Mouse (Mus musculus) gastrocnemius, postnatal 36 days (tissue): ENCODE data around the gene Spns3. TPM values are rescaled to one million over a fixed set of nuclear protein-coding genes. Genes with fewer than 3 reads are reported as not detected.

ENCODE experiments used
- DNase-seq, 2 experiments: peaks; one replicate each; pipeline ENCODE4 v3.0.0; 2022
- intact Hi-C: fragments of 180-260 bp; cut with DNase I; formaldehyde crosslinking; loops from one replicate; pipeline ENCODE4 v1.15.1; 2025
- total RNA-seq, 2 experiments: library from RNA; stranded (reverse); gene quantifications; 2 replicates each; pipeline ENCODE4 v1.2.3; 2021

Gene Spns3
- total RNA-seq, 2 experiments from 2014 or later = 0.10 to 0.12 TPM

DNA sequence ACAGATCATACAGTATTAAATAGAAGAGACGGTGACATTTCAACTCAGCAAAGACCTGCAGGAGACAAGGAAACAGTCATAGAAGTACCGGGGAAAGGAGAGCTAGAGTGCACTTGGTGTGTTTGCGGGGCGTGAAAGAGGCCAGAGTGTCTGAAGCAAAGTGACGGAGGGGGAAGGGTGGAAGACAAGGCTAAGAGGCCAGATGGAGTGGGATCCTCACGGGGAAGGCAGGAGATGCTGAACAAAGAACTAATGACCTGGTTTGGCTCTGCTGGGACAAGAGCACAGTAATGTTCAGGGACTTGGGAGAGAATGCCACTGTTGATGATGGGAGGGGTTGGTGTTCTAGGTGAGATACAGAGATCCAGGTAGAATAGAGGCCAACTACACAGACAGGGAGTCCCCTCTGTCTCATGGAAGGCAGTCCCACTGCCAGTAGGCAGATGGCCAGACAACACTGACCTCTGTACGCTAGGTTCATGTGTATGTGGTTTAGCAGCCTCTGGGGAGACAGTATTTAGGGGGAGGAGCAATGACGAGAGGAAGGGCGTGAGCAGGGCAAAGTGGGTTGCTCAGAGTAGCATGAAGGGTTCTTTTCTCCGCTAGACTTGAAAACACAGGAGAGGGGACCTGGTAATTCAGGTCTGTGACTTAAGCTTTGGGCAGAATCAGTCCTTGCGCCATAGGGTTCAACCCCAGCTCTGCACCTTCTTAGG, 84.2 kb downstream of the Spns3 start:
- intact Hi-C loops = no loop called here
- no peak for DNase-seq

- intact Hi-C loops = no loop called here
- no peak for DNase-seq
Measured at GRCm38 (mm10) chr11:72464821-72465220, 85.5 kb downstream of the Spns3 start.

DNA sequence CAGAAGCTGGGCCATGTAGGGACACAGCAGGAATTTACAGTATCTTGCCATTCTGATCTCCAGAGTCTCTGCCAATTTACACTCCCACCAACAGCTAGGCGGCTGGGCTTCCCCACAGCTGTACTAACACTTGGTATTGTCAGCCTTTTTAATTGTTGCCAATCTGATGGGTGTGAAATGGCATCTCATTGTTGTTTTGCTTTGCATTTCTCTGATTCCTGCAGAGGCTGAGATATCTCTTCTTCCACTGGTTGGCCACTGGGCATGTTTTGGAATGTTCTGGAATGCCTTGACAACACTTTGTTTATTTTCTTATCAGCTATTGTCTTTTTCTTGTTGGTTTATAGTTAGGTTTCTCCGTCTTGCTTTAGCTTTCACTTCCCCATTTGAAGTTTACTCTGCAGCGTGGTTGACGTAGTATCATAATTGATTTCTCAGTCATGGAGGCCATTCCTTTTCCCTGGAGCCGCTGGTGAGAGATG, 88.8 kb downstream of the Spns3 start:
- intact Hi-C loops = no loop called here
- DNase-seq = no peak

DNA sequence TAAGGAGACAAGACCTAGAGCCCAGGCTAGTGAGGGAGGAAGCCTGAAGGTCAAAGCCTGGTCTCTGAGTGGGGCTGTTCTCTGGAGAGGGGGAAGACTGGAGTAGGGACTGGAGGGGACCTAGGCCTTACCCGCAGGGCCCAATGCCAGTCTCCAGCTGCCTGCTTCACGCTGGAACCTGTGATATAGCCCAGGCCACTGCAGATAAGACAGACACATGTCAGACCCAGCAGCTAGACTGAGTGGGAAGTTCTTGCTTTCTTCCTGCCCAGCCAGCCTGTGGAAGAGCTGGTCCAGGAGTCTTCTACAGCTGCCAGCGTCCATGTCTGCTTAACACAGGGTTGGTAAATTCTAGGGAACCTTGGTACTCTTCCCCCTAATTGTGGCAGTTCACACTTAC, 91.8 kb downstream of the Spns3 start:
- intact Hi-C loops = no loop called here
- no peak for DNase-seq

DNA sequence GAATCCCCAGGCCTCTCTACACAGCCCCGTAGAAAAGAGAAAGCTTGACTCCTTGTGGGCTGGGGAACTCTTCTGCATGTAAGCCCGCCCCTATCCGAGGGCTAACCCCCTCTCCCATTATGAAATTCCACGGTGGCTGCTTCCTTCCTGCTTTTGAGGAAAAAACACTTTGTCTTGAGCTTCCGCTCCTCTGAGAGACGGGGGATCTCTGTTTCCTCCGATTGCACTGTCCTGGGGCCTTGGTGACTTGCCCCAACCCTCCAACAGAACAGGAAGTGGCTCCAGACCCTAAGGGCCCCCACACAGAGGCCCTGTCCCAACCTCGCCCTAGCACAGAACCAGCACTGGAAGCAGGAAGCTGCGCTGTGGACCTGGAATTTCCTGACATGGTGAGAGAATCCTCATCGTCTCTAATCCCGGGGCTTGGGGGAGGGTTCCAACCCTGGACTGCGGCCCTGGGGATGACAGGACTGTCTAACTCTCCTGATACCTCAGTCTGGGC, 92.3 kb downstream of the Spns3 start:
- intact Hi-C loops = no loop called here
- DNase-seq = no peak

- intact Hi-C loops = no loop called here
- DNase-seq = no peak
Measured at GRCm38 (mm10) chr11:72455694-72456093, 94.6 kb downstream of the Spns3 start.

- intact Hi-C loops = no loop called here
- no peak for DNase-seq
Measured at GRCm38 (mm10) chr11:72453105-72453953, 97.0 kb downstream of the Spns3 start.

DNA sequence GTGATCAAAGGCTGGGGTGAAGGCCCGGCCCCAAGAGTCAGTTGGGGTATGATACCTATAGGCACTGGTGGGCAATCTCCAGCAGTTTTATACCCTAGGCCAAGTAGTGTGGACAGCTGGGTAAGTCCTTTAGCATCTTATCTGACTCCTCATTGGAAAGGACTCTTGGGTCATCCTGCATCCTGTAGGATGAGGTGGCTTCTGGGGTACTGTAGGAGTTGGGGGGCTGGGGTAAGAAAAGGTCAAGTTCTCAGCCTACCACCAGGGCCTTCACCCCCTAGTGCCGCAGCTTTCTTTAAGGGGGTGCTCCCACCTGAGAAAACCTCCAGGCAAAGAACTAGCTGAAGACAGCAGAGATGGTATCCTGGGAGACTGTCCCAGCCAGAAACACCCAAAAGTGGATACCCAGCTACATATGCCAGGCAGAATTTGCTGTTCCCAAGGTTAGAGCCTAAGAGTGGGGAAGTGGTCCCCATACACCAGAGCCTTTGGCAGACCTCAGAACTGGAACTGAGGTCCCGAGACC, 98.1 kb downstream of the Spns3 start:
- no peak for DNase-seq
- intact Hi-C loops = no loop called here

DNA sequence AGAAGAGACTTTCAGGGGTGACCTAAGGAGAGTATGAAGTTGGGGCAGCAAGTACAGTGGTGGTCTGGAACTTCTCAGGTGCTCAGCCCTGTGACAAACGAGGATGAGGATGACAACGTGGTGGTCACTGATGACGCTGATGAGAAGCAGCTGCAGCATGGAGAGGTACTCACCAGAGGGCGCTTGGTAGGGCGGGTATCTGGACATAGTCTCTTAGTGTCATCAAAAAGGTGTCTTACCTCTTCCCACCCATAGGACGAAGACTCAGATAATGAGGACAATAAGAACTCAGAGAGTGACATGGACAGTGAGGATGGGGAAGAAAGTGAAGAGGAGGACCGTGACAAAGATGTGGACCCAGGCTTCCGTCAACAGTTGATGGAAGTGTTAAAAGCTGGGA, 102.8 kb downstream of the Spns3 start:
- DNase-seq = no peak
- intact Hi-C loops = no loop called here

DNA sequence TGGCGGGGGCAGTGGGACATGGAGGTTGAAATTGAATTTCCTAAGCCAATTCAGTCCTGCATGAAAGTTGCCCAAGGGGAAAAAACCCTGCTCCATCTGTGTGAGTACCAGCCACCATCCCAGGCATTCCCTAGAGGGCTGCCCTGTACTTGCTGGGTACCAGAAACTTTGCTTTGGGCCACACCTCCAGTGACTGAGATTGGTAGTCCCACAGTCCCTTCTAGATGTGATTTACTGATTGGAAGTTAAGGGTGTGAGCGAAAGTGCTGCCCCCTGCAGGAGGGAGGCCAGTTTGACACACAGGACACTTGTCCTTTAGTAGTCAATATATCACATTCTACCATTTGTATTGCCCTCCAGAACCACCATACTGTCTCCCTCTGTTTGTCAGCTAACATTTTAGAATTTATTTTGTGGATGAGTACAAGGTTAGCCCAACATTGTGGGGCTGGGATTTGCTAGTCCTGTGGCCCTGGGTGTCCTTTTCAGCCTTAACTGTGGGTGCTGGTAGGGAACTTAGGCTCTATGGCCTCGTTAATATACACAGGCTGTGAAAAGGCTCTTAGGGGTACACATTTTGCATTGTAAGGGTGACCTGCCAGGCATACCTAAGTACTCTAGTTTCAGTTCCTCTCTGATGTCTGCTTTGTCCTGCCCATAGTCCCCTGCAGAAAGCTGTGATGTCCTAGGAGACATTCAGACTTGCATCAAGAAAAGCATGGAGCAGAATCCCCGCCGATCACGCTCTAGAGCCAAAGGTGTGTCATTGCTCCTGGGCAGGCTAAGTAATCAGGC, 103.8 kb downstream of the Spns3 start:
- intact Hi-C loops = no loop called here
- no peak for DNase-seq

Other genes starting within 250 kb of the Spns3 start
- 1 to 10 TPM; 3.5 to 6.9 TPM for gene Xaf1, start 248.9 kb downstream of the Spns3 start, total RNA-seq
- gene Fbxo39, start 236.1 kb downstream of the Spns3 start, total RNA-seq = not detected
- 1 to 10 TPM in 1 of 2 experiments, under 1 TPM in 1; 0.92 to 1.1 TPM for gene Tekt1, start 188.1 kb downstream of the Spns3 start, total RNA-seq
- gene Smtnl2, start 138.8 kb downstream of the Spns3 start, total RNA-seq = 100 to 1,000 TPM; 206 to 299 TPM
- gene Ggt6, start 115.0 kb downstream of the Spns3 start, total RNA-seq = 1 to 10 TPM in 1 of 2 experiments, under 1 TPM in 1; 0.28 to 1.0 TPM
- gene Mybbp1a, start 109.2 kb downstream of the Spns3 start, total RNA-seq = 10 to 100 TPM; 48.6 to 58.9 TPM
- 10 to 100 TPM; 21.3 to 25.1 TPM for gene Spns2, start 60.6 kb downstream of the Spns3 start, total RNA-seq
- 10 to 100 TPM; 81.2 to 85.0 TPM for gene Ube2g1, start 56.8 kb upstream of the Spns3 start, total RNA-seq
- gene Ankfy1, start 139.5 kb upstream of the Spns3 start, total RNA-seq = 1 to 10 TPM; 7.3 to 8.1 TPM
- 10 to 100 TPM; 15.4 to 16.1 TPM for gene Cyb5d2, start 245.6 kb upstream of the Spns3 start, total RNA-seq
- 10 to 100 TPM; 11.8 to 12.1 TPM for gene Zzef1, start 245.7 kb upstream of the Spns3 start, total RNA-seq